Mouse (Mus musculus): Measurements from ENCODE around the gene Tent4a.

The Tent4a gene

GRCm38 (mm10) chr13:69545019-69545418 lies 10.6 kb upstream of the Tent4a start:
- DNase-seq (ENCODE audit: low spot score) = peak; percentile 86

DNA sequence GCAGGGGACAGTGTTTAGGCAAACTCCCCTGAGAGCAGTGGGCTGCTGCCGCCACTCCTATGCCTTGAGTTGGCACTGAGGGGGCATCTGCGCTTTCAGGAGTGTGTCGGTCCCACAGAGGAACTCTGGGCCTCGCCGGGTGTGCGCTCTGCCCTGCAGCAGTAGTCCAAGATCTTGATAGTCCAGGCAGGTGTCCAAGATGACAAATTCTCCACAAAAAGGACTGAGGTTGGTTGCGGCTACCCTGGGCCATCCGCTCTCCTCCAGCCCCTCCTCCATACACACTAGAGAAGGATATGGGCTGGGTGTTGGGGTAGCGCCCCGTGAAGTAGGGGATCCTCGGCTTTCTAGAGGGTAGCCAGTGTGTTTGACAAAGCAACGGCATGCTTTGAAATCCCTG lies 9.2 kb upstream of the Tent4a start:
- DNase-seq (ENCODE audit: low spot score) = no peak

GRCm38 (mm10) chr13:69542571-69543352 lies 8.3 kb upstream of the Tent4a start:
- no peak for DNase-seq (ENCODE audit: low spot score)

DNA sequence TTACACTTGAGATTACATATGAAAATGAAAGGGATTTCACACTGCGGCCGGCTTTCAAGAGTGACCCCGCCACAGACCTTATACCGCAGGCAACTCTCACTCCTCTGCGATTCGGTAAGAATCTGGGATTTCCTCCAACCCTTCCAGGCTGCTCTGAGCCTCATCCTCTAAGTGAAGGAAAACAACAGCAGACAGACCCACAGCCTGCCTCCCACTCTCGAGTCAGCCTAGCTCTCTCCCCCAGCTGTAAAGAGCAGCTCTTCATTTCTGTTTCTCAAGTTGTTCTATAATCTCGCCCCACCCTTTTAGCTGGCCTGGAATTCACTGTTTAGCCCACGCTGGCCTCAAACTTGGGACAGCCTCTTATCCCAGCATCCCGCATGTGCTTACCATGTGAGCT lies 7.4 kb upstream of the Tent4a start:
- DNase-seq (ENCODE audit: low spot score) = no peak

- DNase-seq (ENCODE audit: low spot score) = no peak
Measured at GRCm38 (mm10) chr13:69541209-69541608, 6.8 kb upstream of the Tent4a start.

DNA sequence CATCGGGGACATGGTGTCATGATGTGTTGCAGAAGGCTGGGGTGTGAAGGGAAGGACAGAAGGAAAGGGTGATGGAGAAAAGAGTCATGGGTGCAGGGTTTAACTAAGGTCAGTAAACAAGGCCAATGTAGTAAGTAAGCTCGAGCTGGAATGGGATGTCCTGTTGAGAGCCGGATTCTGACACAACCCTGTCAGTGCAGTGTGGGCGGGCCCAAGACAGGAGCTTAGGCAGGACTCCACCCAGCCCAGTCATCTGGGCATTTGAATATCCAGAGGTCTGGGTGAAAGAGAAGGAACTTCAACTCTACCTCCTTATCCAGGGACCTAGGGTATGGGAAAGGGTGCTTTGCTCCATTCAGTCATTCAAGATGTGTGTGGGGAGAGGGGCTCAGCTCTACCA lies 3.9 kb upstream of the Tent4a start:
- peak; percentile 45 for DNase-seq (ENCODE audit: low spot score)

DNA sequence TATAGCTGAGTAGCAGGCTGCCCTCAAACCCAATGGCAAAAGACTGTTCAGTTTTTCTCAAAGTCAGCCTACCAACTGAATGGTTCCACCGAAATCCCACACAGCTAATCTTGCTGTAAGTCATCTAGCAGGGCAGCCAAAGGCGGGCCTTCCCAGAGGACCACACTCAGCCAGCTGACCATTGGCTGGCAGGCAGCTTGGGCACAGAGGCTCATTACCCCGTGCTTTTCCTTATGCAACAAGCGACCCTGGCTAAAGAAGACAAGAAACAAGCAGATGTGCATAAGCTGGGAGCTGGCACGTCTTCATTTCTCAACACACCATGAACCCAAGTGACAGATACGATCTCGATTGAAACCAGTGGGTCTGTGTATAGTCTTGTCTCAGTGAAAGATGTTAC lies 2.9 kb upstream of the Tent4a start:
- DNase-seq (ENCODE audit: low spot score) = no peak

DNA sequence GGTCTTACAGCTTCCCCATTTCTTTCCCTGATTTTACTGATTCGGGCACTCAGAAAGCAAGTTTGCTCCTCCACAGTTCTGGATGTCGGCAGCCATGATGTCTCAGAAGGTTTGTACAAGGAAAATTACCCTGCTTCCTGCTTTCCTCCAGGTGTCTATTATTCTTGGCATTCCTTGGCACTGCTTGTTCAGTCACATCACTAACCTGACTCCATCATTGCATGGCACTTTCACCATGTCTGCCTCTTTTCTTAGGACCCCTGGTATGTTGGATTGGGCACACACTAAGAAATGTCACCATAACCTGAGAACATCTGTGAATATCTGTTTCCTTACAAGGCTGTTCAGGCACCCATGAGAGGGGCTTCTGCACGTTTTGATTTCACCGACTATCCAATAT lies 1.6 kb upstream of the Tent4a start:
- DNase-seq (ENCODE audit: low spot score) = no peak

- DNase-seq (ENCODE audit: low spot score) = peak; percentile 98
Measured at GRCm38 (mm10) chr13:69534654-69535551, 486 bp upstream of the Tent4a start.

DNA sequence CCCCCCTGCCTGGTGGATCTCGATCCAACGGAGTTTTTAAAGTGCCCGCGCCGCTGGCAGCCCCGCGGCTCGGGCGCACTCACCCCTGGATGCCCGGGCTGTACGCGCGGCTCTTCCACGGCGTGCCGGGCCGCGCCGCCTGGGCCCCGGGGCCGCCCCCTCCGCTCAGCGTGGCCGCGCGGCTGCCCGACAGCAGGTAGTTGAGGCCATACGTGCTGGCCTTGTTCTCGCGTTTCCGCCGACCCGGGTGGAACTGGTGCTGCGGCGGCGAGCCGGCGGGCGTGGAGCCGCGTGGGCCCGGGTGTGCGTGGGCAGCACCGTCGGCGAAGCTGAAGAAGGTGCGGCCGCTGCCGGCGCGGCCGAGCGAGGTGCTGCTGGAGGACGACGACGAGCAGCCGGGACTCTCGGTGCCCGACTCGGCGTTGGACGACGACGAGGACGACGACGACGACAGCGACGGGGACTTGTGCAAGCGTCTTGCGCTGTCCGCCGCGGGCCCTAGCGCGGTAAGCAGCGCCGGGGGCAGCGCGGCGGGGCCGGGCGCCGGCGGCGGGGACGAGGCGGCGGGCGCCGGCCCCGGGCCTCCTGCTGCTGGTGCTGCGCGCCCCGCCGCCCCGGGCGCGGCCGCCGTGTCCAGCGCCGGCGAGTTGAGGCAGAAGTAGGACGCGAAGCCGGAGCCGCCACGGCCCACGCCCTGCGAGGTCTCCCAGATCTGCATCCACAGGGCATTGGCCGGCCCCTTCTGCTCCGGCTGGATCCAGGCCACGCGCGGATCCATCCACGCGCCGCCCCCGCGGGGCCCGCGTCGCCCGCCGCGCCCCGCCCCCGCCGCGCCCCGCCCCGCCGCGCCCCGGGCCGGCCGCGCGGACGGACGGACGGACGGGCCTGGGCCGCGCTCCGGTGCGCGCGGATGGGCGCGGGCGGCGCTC lies 748 bp downstream of the Tent4a start, which contains the start of gene Nsun2:
Gene Nsun2 (plus strand): TSS at position 342 of the 929 bp plus-strand sequence.
- DNase-seq (ENCODE audit: low spot score) = no peak

DNA sequence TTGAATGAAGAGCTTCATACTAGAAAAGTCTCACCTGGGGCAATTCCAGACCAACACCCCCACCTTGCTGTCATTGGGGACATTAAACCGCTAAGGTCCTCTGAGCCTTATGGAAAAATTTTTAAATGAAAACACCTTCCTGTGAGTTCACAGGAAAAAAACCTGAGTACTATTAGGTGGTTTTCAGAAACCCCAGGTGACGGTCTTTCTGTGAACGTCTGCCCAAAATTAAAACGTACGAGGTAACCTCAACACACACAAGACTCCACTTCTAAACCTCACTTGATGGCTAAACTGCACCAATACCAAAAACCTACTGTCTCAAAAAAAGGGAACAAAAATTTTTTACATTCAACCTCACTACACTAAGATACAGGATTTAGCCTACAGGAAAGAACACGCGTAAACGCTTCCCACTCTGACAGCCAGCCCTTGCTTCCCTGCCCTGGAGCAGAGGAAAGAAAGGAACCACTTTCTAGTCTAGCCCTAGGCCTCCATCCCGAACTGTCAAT lies 1.5 kb downstream of the Tent4a start:
- no peak for DNase-seq (ENCODE audit: low spot score)

DNA sequence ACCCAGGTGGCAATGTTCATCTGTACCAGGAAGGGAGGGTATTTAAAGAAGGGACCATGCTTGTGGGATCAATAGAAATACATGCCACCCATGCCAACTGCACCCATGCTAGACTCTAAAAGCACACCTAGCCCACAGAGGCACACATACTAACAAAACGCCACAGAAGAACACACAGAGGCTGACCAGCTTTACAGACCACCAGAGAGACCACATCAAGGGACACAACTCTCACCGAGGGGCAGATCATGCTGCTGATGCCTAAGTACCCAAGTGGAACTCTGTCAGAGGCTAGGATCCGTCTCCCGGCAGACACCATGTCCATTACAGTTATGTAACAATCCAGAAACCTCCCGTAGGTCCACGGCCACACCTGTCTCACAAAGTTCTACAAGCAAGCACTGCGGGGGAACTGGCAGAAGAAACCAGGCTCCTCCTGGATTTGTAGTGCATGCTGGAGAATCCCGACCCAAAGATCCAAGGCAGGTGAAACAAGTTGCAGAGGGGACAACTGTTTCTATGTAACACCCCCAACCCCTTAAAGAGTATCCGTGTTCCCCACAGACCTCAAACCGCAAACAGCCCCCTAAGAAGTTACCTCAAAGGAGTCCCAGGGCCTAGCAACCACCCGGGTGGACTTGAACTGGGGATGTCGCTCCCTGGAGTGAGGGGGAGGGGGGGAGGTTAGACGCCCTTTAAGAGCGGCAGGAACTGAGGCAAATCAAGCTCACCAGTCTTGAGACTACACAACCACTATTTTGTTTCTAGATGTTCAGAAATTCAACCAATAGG lies 2.1 kb downstream of the Tent4a start:
- DNase-seq (ENCODE audit: low spot score) = no peak

GRCm38 (mm10) chr13:69531431-69531830 lies 3.0 kb downstream of the Tent4a start:
- DNase-seq (ENCODE audit: low spot score) = no peak

DNA sequence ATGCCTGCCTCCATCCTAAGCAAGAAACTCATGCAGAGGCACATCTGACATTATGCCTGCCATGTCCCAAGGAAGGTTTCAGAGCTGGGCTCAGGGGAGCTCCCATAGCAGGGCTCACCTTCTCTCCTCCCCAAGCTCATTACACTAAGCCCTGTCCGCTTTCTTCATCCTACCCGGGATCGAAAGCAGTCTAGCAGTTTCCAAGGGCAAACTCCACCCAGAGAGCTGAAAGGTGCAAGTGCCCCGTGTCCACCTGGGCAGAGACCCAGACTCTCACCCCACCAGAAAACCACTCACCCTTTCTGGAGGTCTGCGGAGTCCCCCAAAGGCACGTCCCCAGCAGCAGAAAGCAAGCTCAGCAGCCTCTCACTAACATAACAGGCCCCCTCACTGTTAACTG lies 3.5 kb downstream of the Tent4a start:
- DNase-seq (ENCODE audit: low spot score) = no peak

DNA sequence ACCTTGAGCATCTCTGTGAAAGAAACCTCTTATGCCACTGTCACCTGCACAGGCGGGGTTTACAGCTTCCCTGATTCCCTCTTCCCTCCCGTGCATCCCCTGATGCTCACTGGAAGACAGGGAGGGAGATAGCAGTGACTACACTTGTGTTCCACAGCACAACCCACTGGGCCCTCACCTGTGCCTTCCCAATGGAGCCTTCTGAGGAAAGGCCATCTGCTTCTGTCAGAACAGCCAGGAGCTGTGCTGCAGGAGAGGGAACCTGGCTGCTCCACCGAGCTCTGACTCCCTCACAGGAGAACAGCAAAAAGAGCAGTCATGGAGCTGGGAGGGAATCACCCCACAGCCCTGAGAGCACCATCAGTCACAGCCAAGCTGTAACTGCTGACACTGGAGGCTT lies 4.3 kb downstream of the Tent4a start:
- DNase-seq (ENCODE audit: low spot score) = no peak

GRCm38 (mm10) chr13:69528531-69528930 lies 5.9 kb downstream of the Tent4a start:
- DNase-seq (ENCODE audit: low spot score) = no peak

DNA sequence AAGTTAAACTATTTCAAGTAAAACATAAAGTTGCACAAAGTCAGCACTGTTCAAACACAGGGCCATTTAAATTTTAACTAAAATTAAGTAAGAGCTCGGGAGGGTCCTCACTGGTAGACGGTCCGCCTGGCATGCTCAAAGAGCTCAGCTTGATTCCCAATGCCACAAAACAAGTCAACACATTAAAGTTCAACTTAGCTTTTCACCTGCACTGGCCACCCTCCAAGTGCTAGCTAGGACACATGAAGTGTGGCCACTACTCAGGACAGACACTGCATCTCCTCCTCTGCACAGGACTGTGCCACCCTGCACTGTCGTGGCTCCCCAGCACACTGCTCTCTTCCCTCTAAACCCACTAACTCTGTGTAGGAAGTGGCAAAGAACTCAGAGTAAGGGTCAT lies 8.6 kb downstream of the Tent4a start:
- no peak for DNase-seq (ENCODE audit: low spot score)

DNA sequence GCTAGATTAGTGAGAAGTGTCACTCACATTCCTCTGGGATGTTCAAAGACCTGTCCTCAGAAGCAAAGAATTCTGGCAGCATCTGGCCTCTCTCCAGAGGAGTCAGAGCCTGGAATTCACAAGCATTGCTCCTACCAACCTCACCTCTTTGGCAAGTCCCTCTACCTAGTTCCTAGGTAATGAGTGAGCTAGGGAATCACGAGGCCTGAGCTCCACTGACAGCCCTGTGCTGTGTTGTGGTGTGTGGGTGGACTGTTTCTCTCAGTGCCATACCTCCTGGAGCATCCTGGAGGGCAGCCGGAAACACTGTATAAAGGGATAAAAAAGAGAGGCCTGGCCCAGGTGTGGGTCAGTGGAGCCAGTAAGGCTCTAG lies 10.3 kb downstream of the Tent4a start:
- DNase-seq (ENCODE audit: low spot score) = no peak

GRCm38 (mm10) chr13:69523444-69524157 lies 10.8 kb downstream of the Tent4a start:
- DNase-seq (ENCODE audit: low spot score) = no peak

DNA sequence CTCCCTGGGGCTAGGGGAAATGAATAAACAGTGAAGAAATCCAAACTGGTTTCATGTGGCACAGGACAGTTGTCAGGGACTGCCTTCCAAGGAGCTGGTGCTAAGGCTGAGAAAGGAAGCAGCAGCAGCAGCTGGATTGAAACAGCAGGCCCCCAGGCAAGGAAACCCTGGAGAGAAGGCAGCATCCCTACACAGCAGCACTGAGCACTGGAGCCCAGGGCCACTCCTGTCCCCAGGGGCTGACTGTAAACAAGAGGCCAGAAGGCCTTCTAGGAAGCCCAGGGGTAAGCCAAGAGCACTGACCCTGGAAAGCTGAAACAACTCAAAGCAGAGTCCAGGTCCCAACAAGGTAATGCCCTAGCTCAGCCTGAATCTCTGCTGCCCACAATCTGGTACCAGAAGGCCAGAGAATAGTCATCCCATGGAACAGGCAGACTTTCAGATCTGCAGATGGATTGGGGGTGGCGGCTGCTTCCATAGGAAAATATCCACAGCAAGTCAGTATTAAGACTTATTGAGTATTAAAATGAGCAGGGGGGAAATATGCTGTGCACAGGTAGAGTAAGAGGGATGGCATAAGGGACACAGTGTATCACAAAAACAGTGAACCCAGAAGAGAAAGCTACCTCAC lies 12.1 kb downstream of the Tent4a start:
- no peak for DNase-seq (ENCODE audit: low spot score)
